Mouse (Mus musculus) limb, embryonic 14.5 days (tissue): ENCODE measurements around the gene Syngr4. TPM values are rescaled to one million over a fixed set of nuclear protein-coding genes. Genes with fewer than 3 reads are reported as not detected.
A peak's percentile ranks its signal among the peaks of the same experiment; 100 is the strongest.
"Not testable (repeated sequence)": the region's sequence is repeated elsewhere in the genome, so short reads cannot be mapped to it uniquely, and the experiment has no call there.

Experiments used
- ATAC-seq: fragments of 200-750 bp; cut with Nextera tagmentation; 2 replicates; pipeline ENCODE4 v1.8.0; 2017; ENCODE audit warnings: low read depth, moderate number of reproducible peaks, moderate TSS enrichment; ENCODE audit not compliant: low FRiP score
- DNase-seq: peaks from one replicate; pipeline ENCODE4 v3.0.0-alpha.2; 2015; ENCODE audit warnings: low spot score
- H3K27ac ChIP-seq: fragments of 300-500 bp; sonication (generic); replicated peaks from 2 replicates; pipeline ENCODE4 v1.5.1; 2014; ENCODE audit warnings: low read depth, mild to moderate bottlenecking, low read length, moderate library complexity, mixed read lengths
- H3K27me3 ChIP-seq: fragments of 300-500 bp; sonication (generic); 2 replicates; pipeline ENCODE4 v1.6.1; 2014; ENCODE audit warnings: low read length, mixed read lengths; ENCODE audit not compliant: control insufficient read depth, insufficient read depth
- H3K36me3 ChIP-seq: fragments of 300-500 bp; sonication (generic); 2 replicates; pipeline ENCODE4 v1.6.1; 2014; ENCODE audit warnings: mild to moderate bottlenecking, low read length, moderate library complexity, mixed read lengths; ENCODE audit not compliant: control insufficient read depth, insufficient read depth
- H3K4me1 ChIP-seq: fragments of 300-500 bp; sonication (generic); 2 replicates; pipeline ENCODE4 v1.6.1; 2014; ENCODE audit warnings: antibody characterized with exemption, low read length, mixed read lengths; ENCODE audit not compliant: control insufficient read depth, insufficient read depth
- H3K4me2 ChIP-seq: fragments of 300-500 bp; sonication (generic); replicated peaks from 2 replicates; pipeline ENCODE4 v1.6.1; 2014; ENCODE audit warnings: low read depth, mild to moderate bottlenecking, low read length, moderate library complexity; ENCODE audit not compliant: severe bottlenecking
- H3K4me3 ChIP-seq: fragments of 300-500 bp; sonication (generic); replicated peaks from 2 replicates; pipeline ENCODE4 v1.5.1; 2014; ENCODE audit warnings: low read length
- H3K9ac ChIP-seq: fragments of 300-500 bp; sonication (generic); 2 replicates; pipeline ENCODE4 v1.6.1; 2014; ENCODE audit warnings: mild to moderate bottlenecking, low read depth, low read length, moderate library complexity; ENCODE audit not compliant: severe bottlenecking
- H3K9me3 ChIP-seq: fragments of 300-500 bp; sonication (generic); 2 replicates; pipeline ENCODE4 v1.6.1; 2016; ENCODE audit warnings: low read length; ENCODE audit not compliant: control insufficient read depth
- POLR2A ChIP-seq: fragments of 200-500 bp; IDR thresholded peaks from 2 replicates; pipeline ENCODE4 v1.8.0; 2012; ENCODE audit warnings: inconsistent platforms, mild to moderate bottlenecking, moderate library complexity, borderline replicate concordance; ENCODE audit not compliant: insufficient read depth, insufficient read length; ENCODE audit errors: extremely low read depth
- WGBS: fragments of 180-500 bp; shearing (Covaris S2); extraction: QIAGEN DNeasy Blood & Tissue Kit; methylation state at CpG from one replicate; pipeline ENCODE4 v1.1.7; 2014; 5-methylcytosine and 5-hydroxymethylcytosine counted together
- polyA plus RNA-seq, 2 experiments: library from polyadenylated mRNA; depleted of rRNA in 1 of 2; stranded (reverse) in 1 of 2; unstranded in 1 of 2; fragments of >200 nt; fragmentation: Nextera tagmentation in 1 of 2; extraction: Ambion mirVana in 1 of 2; gene quantifications; 2 replicates each; pipeline versions ENCODE4 v1.2.1 to v1.2.3; 2012 to 2014

The Syngr4 gene
- polyA plus RNA-seq, 2 experiments, result 0.49 to 0.99 TPM

- Histone ChIP-seq H3K4me1 (no peaks in the 10 kb centered on the region), H3K9me3 (no peaks in the 10 kb centered on the region), H3K4me2 (no peak overlapping the region), H3K9ac (no peak overlapping the region), H3K27me3 (no peaks in the 10 kb centered on the region), H3K27ac (no peak overlapping the region), H3K36me3 (peaks cover 95% of the 10 kb centered on the region), H3K4me3 (no peak overlapping the region)
- TF ChIP-seq POLR2A, result no peak
- 94% methylated on average over 4 of the region's 4 CpGs for WGBS
- no peak for ATAC-seq
- DNase-seq, result no peak
These were observed 16.0 kb downstream of the Syngr4 start for GRCm38 (mm10) chr7:45880531-45880930.

DNA sequence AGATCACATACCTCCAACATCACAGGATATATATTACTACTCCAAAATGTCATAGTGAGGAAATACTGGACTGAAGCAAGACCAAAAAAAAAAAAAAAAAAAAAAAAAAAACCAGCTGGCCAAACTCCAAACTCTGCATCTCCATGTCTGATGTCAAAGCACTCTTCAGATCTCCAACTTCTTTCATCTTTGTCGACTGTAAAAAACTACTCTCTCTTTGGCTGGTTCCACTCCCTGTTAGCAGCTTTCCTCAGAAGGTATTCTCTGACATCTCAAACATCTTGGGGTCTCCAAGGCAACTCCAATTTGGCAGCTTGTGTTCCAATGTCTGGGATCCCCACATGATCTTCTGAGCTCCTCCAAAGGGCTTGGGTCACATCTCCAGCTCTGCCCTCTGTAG is 18.2 kb downstream of the Syngr4 start, which contains the start of gene Grin2d:
Grin2d (minus strand) TSS at position 101 of the 400 bp plus-strand sequence.
- Histone ChIP-seq H3K4me1 (peaks cover 13% of the 10 kb centered on the region), H3K36me3 (peaks cover 91% of the 10 kb centered on the region)
- not testable (repeated sequence) for H3K9me3 ChIP-seq, H3K9ac ChIP-seq, DNase-seq, H3K4me2 ChIP-seq, H3K4me3 ChIP-seq, H3K27ac ChIP-seq, ATAC-seq, H3K27me3 ChIP-seq
- 93% methylated on average over 1 of the region's 1 CpGs for WGBS

DNA sequence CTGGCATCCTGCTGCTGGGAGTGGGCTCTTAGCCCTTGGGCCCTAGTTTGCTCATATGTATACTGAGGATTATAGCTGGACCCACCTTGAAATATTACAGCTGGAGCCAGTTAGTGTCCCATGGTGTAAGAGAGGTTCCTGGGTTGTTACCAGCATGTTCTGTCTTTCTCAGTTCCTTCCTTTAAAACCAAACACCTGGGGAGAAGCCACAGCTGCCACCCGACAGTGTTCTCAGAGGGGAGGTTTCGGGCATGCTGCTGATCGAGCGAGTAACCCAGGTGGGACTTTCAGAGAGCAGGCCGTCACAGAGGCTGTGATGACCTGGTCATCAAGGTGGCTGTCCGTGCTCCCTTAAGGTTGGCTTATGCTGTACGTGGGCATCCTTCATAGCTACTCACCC is 19.6 kb downstream of the Syngr4 start:
- peaks cover 13% of the 10 kb centered on the region for H3K4me1 ChIP-seq
- H3K36me3 ChIP-seq, result peaks cover 77% of the 10 kb centered on the region
- no peak overlapping the region for H3K4me3 ChIP-seq
- TF ChIP-seq POLR2A, result no peak
- no peak overlapping the region for H3K27ac ChIP-seq
- no peaks in the 10 kb centered on the region for H3K9me3 ChIP-seq
- no peak for DNase-seq
- H3K9ac ChIP-seq, result no peak overlapping the region
- no peak overlapping the region for H3K4me2 ChIP-seq
- no peak for ATAC-seq
- 90% methylated on average over 7 of the region's 7 CpGs for WGBS
- H3K27me3 ChIP-seq, result no peaks in the 10 kb centered on the region

GRCm38 (mm10) chr7:45873061-45873947 is 23.2 kb downstream of the Syngr4 start:
- H3K36me3 ChIP-seq, result peaks cover 42% of the 10 kb centered on the region
- peak overlapping the region; percentile 92 for H3K9ac ChIP-seq
- H3K4me3 ChIP-seq, result peak overlapping the region; percentile 75
- peak; percentile 35 for DNase-seq
- no peak for TF ChIP-seq POLR2A
- peak overlapping the region; percentile 88 for H3K27ac ChIP-seq
- H3K27me3 ChIP-seq, result peaks cover 27% of the 10 kb centered on the region
- peak; percentile 31 for ATAC-seq
- 2% methylated on average over 27 of the region's 28 CpGs for WGBS
- H3K9me3 ChIP-seq, result no peaks in the 10 kb centered on the region
- H3K4me1 ChIP-seq, result peaks cover 31% of the 10 kb centered on the region
- peak overlapping the region; percentile 77 for H3K4me2 ChIP-seq

DNA sequence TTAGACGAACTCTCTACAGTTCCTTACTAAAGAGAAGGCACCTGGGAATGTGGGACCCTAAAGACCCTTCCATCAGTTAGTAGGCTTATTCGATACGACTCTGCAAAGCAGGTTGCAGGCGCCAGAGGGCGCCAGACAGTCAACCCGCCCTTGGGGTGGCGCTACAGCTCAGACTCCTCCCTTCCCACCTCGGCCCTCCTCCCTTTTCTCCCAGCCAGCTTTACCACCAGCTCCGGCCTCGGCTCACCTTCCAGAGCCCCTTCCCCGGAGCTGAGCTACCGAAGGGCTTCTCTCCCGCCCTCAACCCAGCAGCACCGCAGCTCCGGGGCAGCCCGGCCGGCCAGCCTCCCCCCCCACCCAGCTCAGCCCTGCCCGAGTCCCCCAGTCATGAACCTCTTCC is 23.9 kb downstream of the Syngr4 start, which contains the start of gene Kdelr1:
Kdelr1 (plus strand) TSS at position 149 of the 400 bp plus-strand sequence.
- no peaks in the 10 kb centered on the region for H3K9me3 ChIP-seq
- under 1% methylated on average over 18 of the region's 18 CpGs for WGBS
- peaks cover 28% of the 10 kb centered on the region for H3K27me3 ChIP-seq
- H3K4me3 ChIP-seq, result peak within 1 kb of the TSS; percentile 75
- H3K27ac ChIP-seq, result peak within 1 kb of the TSS; percentile 88
- peaks cover 38% of the 10 kb centered on the region for H3K36me3 ChIP-seq
- H3K9ac ChIP-seq, result peak within 1 kb of the TSS; percentile 92
- TF ChIP-seq POLR2A, result peak; percentile 46; the same call in 1 of the 2 replicates
- ATAC-seq, result peak; percentile 84
- peak within 1 kb of the TSS; percentile 77 for H3K4me2 ChIP-seq
- peaks cover 36% of the 10 kb centered on the region for H3K4me1 ChIP-seq
- DNase-seq, result peak; percentile 93
